Mouse (Mus musculus) MEL-GATA-1-ER (cell line): ENCODE data around the gene Prrt4.
"Not testable (repeated sequence)": the region's sequence is repeated elsewhere in the genome, so short reads cannot be mapped to it uniquely, and the experiment has no call there.

Source experiments
- DNase-seq: peaks from one replicate; pipeline ENCODE4 v3.0.0-alpha.2; 2012; ENCODE audit warnings: low read depth; ENCODE audit errors: extremely low read depth

Prrt4 gene

DNA sequence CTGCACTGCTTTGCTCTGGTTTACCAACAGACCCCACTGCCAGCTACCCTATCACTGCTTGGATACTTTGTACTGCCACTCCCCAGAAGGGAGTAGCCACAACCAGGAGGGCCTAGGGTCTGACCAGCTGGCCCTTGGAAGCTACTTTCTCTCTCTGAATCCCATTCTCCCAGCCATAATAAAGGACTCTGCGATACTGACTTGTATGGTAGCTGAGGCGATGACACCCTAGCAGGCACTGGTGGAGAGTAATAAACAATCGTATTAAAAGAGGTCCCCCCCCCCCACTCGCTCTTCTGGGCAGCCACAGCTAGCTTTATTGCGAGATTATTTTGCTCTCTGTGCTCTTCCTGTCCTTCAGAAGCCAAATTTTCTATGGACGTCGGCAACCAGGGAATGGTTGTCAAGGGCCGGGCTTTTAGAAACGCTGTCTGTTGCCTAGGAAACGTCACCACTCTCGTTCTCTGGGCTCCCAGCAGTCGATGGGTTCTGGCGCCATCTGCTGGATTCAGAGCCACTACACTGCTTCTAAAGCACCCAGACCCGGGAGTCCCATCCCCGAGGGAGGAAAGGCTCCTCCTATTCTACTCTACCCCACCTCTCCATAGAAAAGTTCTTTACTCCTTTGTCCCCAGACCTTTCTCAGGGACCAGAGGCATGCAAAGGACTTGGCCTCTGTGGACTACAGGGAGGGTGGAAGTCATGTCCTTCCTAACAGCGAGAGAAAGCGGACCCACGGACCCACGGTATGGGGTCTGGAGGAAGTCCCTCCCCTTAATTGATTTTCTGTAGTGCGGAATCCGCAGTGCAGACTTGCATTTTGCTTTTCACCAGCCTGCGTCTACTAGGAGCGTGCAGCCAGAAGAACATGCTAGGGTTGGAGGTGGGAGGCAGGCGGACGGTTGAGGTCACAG is 19.2 kb upstream of the Prrt4 start:
- DNase-seq = peak; percentile 64

DNA sequence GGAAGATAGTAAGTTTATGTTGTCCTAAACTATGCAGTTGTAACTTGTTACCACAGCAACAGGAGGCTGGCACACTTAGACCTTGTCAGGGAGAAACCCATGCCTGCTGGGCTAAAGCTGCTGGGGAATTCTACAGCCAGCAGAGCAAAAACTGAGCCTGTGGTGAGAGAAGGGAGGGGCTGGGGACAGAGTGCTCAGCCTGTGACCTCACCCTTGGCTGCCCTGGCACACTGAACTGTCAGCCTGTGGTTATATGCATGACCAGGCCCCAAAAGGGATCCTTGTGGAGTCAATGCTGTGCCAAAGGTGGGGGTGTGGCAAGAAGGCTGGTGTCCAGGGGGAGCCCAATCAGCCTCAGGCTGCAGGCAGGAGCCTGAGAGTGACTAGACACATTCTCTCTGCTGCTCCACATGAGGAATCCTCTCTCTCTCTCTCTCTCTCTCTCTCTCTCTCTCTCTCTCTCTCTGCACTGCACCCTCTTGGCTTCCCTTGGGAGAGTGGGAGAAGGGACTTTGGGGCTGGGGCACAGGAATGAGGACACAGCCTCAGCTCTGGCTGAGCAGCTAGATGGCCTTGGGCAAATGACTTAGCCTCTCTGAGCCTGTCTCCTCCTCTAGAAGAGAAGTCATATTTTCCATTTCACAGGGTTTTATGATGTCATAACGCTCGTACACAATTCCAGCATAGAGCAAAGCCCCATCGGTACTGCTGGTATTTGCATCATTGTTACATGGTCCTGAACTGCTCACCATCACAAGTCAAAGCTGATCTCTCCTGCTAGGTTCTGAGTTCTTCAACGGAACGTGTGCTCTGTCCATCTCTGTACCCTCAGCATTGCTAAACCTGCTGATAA is 16.7 kb upstream of the Prrt4 start:
- DNase-seq = no peak

DNA sequence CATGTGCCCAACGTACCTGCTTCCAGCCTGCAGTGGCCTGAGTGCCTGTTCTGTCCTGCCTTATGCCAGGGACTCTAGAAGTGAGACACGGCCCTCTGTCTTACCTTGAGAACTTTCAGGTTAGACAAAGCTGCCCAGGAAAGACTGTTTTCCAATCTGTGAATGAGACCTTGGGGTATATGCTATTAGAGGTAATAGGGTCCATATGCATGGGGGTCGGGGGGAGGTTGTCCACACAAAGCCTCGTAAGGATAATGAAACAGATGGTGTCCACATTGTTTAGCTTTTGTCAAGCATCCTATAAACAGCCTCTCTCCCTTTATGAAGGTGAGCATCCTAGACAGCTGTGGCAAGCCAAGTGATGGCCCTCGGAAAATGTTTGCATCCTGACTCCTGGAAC is 15.8 kb upstream of the Prrt4 start:
- DNase-seq = no peak

DNA sequence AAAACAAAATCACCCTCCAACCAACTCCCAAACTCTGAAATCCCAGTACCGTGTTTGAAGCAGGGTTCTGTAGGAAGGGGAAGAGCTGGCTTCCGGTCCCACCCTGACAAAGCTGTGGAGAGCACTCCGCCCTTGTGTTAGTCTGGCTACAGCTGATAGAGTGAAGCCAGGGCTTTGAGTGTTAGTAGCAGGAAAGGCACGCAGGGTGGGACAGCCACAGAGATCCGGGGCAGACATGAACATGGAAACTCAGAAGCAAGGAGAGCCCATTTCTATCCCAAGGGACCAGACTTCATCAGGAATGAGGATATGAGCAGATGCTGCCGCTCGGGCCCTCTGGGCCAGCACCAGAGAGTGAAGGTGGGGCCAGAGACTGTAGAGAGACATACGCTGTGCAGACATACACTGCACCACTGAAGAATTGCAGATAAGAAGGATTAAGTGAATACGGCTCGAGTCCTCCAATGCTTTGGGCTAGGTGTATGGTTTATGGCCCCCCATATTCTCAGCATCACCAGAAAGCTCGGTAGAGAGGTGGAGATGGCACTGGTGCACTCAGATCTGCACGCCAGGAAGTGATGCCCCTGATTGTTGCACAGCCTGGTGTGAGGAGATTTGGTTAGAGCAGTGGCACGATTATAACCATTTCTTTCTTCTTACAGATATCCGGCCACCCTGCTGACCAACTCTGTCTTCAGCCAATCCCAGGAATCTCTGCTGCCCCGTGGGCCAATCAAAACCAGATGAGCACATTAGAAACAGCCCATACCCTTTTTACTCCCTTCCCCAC is 14.8 kb upstream of the Prrt4 start:
- DNase-seq = peak; percentile 69

GRCm38 (mm10) chr6:29187936-29188335 is 8.6 kb upstream of the Prrt4 start:
- DNase-seq = peak; percentile 71

- no peak for DNase-seq
Measured at GRCm38 (mm10) chr6:29179843-29180242, 459 bp upstream of the Prrt4 start.

DNA sequence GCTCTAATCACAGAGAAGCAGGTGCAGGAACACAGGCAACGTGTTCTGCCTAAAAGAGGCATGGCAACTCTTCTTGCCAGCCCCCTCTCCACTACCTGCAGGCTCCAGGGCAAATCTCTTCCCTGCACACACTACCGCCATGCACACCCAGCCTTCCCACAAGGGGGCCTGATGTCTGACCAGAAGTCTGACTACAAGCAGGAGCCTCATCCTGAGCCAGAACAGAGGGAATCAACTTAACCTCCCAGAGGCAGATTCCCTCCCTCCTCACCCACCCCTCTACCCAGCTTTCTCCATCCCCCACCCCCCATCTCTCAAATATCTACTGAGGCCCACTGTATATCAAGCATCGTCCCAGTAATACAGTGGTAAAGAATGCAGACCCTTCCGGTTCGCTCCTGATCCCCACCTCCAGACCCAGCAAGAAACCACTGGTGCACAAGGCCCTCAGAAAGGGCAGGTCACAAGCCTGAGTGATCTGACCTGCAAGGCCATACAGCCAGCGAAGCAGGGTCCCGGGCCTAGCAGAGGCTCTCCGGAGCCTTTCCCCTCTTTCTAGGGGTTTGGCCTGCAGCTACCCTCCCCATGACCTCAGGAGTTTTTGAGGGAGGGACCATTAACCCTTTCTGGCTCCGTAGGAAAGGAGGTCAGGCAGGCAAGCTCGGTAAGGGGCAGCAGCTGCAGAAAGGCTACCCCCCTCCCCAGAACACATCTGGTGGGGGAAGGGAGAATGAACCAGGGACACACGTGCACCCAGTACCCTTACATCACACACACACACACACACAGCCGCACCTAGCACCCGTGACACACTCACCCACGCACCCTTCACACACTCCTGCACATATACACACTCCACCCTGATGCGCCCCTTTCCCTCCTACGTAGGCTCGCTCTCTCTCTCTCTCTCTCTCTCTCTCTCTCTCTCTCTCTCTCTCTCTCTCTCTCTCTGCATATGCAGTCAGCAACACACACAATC is 1.2 kb downstream of the Prrt4 start:
- DNase-seq = no peak

DNA sequence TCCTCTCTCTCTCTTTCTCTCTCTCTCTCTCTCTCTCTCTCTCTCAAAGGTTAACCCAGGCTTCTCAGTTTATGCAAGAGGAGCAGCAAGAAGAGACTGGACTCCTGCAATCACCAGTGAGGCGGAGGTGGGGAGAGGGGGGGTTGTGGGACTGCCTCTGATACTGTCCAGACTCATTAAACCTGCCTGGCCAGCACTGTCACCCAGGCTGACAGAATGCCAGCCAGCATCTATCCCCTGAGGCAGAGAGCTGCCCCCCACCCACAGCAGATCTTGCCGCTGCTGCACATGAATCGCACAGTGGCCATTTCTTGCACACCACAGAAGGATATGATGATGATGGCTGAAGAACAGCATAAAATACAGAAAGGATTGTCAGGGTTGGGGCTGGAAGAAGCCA is 4.3 kb downstream of the Prrt4 start:
- DNase-seq = no peak

- DNase-seq = no peak
Measured at GRCm38 (mm10) chr6:29174368-29174767, 5.0 kb downstream of the Prrt4 start.

GRCm38 (mm10) chr6:29170952-29171388 is 8.4 kb downstream of the Prrt4 start:
- peak; percentile 33 for DNase-seq

GRCm38 (mm10) chr6:29170063-29170921 is 9.1 kb downstream of the Prrt4 start:
- no peak for DNase-seq

DNA sequence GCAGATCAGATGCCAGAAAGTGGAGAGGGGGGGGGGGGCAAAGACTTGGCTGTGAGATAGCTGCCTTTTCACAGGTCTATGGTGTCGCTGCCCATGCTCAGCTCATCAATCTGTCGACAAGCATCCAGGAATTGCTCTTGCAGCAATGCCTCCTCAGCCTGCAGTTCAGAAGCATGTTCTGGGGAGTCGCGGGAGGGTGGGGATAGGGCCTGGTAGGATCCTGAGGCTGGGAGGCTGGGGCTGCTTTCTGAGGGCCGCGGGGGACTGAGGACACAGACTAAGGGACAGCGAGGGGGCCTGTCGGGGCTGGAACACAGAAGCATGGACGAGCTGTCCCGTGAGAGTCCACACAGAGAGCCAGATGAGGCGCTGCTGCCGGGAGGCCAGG is 9.7 kb downstream of the Prrt4 start:
- no peak for DNase-seq

GRCm38 (mm10) chr6:29168871-29169270 is 10.5 kb downstream of the Prrt4 start:
- no peak for DNase-seq

GRCm38 (mm10) chr6:29166196-29166595 is 13.2 kb downstream of the Prrt4 start:
- peak; percentile 66 for DNase-seq

GRCm38 (mm10) chr6:29164314-29165244 is 14.8 kb downstream of the Prrt4 start, which contains the start of gene Rbm28:
Gene Rbm28, minus strand, starts transcription at chr6:29165006.
- peak; percentile 92 for DNase-seq

GRCm38 (mm10) chr6:29161291-29161690 is 18.1 kb downstream of the Prrt4 start:
- not testable (repeated sequence) for DNase-seq

- DNase-seq = no peak
Measured at GRCm38 (mm10) chr6:29160786-29161185, 18.6 kb downstream of the Prrt4 start.

- DNase-seq = no peak
Measured at GRCm38 (mm10) chr6:29156326-29156725, 23.1 kb downstream of the Prrt4 start.
